Mouse (Mus musculus): Measurements from ENCODE around the gene Cphx2.
"Not testable (repeated sequence)": the region's sequence is repeated elsewhere in the genome, so short reads cannot be mapped to it uniquely, and the experiment has no call there.

DNA sequence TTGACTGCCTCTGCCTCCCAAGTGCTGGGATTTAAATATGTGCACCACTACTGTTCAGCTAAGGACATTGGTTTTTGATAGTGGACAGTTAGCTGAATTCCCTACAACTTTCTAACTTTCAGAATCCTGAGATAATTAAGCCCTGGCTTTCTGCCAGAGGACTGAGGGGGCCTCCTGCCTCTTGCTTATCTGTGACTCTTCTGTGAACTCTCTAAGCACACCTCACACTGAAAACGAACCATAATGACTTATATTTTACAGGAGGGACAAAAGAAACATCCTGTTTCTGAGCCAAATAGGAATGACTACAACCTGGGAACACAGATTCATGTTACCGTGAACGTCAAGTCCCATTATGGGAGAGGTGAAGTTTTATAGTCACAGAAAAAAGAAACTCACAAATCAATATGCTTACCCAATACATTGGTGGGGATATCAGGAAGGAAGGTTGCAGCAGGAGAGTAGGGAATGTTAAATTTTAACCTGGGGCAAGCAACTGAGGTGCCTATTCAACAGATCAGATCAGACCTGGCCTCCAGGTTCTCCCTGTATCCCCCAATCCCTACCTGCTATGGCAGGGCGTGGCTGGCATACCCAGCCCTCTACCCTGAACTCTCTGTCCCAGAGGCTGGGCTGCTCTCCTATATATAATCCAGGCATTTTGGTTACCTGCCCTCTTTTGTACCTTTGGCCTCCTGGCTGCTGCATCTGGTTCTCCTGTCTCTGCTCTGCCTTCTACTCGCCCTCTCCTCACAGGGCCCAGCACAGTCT, 4.5 kb upstream of the Cphx2 start:
- not testable (repeated sequence) for TF ChIP-seq EP300 (optimal IDR thresholded peaks at IDR 0.05); CTCF (IDR thresholded peaks at IDR 0.05; ENCODE audit: low read depth)

All from stomach, postnatal 0 days (tissue).